In genomic region chr2:70333553-70333952, GRCm38 (mm10) we compare ENCODE assay signal across 14 mouse cellular contexts.
DNase-seq lines count a peak whose midpoint lies in the region; ATAC-seq lines count a peak whose summit lies in the region.
"Had no signal": no experiment of that assay in that cellular context is flagged by ENCODE, and none has a peak within 500 bp of the region (broad histone marks: within the 10 kb centered on the region; RNA-seq: fewer than 3 reads in every experiment).

No protein-coding gene starts in this region.

- no peaks in the 10 kb centered on the region for H3K27me3 ChIP-seq in intestine, embryonic 14.5 days (replicated peaks; ENCODE audit: control insufficient read depth, insufficient read depth, low read length)
- no peaks in the 10 kb centered on the region for H3K27me3 ChIP-seq in intestine, embryonic 15.5 days (replicated peaks)
- H3K27me3 ChIP-seq in lung, embryonic 15.5 days: no peaks in the 10 kb centered on the region
- H3K27me3 ChIP-seq in hindbrain, embryonic 10.5 days (ENCODE audit: insufficient read depth, poor library complexity, severe bottlenecking): no peaks in the 10 kb centered on the region

- no peak for DNase-seq in intestine, embryonic 14.5 days (ENCODE audit: low spot score)
- DNase-seq in Muller cell, postnatal 12 days (ENCODE audit: inconsistent ontology term): peak; percentile 11
- DNase-seq in adrenal gland, postnatal 10 days: peak; percentile 83
- DNase-seq in left cerebral cortex, postnatal 36 days (ENCODE audit: low spot score in 2 of 2): no peak
- no peak for DNase-seq in hindbrain, embryonic 10.5 days (ENCODE audit: low spot score)
- no peak for DNase-seq in right cerebral cortex, postnatal 14 days
- DNase-seq: cerebellum, adult 11-12 months; right cerebral cortex, postnatal 25 days had no signal

- no peaks in the 10 kb centered on the region for H3K9me3 ChIP-seq in intestine, embryonic 14.5 days (ENCODE audit: control insufficient read depth, low read length)
- no peaks in the 10 kb centered on the region for H3K9me3 ChIP-seq in intestine, embryonic 15.5 days
- no peaks in the 10 kb centered on the region for H3K9me3 ChIP-seq in lung, embryonic 15.5 days
- H3K9me3 ChIP-seq in hindbrain, embryonic 10.5 days: no peaks in the 10 kb centered on the region

- no peak for ATAC-seq in intestine, embryonic 14.5 days (replicated peaks; ENCODE audit: low FRiP score, low TSS enrichment, low read depth)
- no peak for ATAC-seq in intestine, embryonic 15.5 days
- no peak for ATAC-seq in lung, embryonic 15.5 days (ENCODE audit: borderline replicate concordance, extremely low read depth, low FRiP score, low TSS enrichment)
- ATAC-seq: CD4-positive, CD25-positive, alpha-beta regulatory T cell, adult 4 months had no signal

- WGBS in intestine, embryonic 14.5 days: 91% methylated on average over 6 of the region's 6 CpGs
- 90% methylated on average over 6 of the region's 6 CpGs for WGBS in intestine, embryonic 15.5 days
- 49% methylated on average over 6 of the region's 6 CpGs for WGBS in lung, embryonic 15.5 days
- WGBS in hindbrain, embryonic 10.5 days: 94% methylated on average over 6 of the region's 6 CpGs

- H3K4me2 ChIP-seq in intestine, embryonic 14.5 days (ENCODE audit: low read length): no peak overlapping the region
- H3K4me2 ChIP-seq in intestine, embryonic 15.5 days (replicated peaks): no peak overlapping the region
- no peak overlapping the region for H3K4me2 ChIP-seq in lung, embryonic 15.5 days
- H3K4me2 ChIP-seq: hindbrain, embryonic 14.5 days had no signal

- peak overlapping the region; percentile 57; the same call in 1 of the 2 replicates for H3K27ac ChIP-seq in intestine, embryonic 14.5 days (ENCODE audit: low read depth)
- no peak overlapping the region for H3K27ac ChIP-seq in intestine, embryonic 15.5 days
- H3K27ac ChIP-seq in lung, embryonic 15.5 days: 0 out of 2 replicates have a peak overlapping the region, but pooled peaks have one; percentile 13
- H3K27ac ChIP-seq in hindbrain, embryonic 10.5 days: no peak overlapping the region
- H3K27ac ChIP-seq: hindbrain, embryonic 14.5 days had no signal

- H3K4me3 ChIP-seq in intestine, embryonic 14.5 days (ENCODE audit: low read depth, low read length): no peak overlapping the region
- no peak overlapping the region for H3K4me3 ChIP-seq in intestine, embryonic 15.5 days (replicated peaks)
- no peak overlapping the region for H3K4me3 ChIP-seq in lung, embryonic 15.5 days
- H3K4me3 ChIP-seq in hindbrain, embryonic 10.5 days: no peak overlapping the region
- H3K4me3 ChIP-seq: erythroblast, embryonic 14.5 days; megakaryocyte, embryonic 14.5 days had no signal

- intact Hi-C loops in left cerebral cortex, postnatal 36 days (cut with DNase I): no loop called here

- H3K4me1 ChIP-seq in intestine, embryonic 14.5 days (replicated peaks; ENCODE audit: control insufficient read depth, insufficient read depth, low read length): peaks cover 23% of the 10 kb centered on the region
- peaks cover 19% of the 10 kb centered on the region for H3K4me1 ChIP-seq in intestine, embryonic 15.5 days (replicated peaks)
- H3K4me1 ChIP-seq in lung, embryonic 15.5 days: peaks cover 50% of the 10 kb centered on the region
- peaks cover 15% of the 10 kb centered on the region for H3K4me1 ChIP-seq in hindbrain, embryonic 10.5 days (replicated peaks)
- H3K4me1 ChIP-seq: megakaryocyte, embryonic 14.5 days had no signal

- no peaks in the 10 kb centered on the region for H3K36me3 ChIP-seq in intestine, embryonic 14.5 days (ENCODE audit: control insufficient read depth, insufficient read depth, low read length)
- no peaks in the 10 kb centered on the region for H3K36me3 ChIP-seq in intestine, embryonic 15.5 days
- H3K36me3 ChIP-seq in lung, embryonic 15.5 days: no peaks in the 10 kb centered on the region
- no peaks in the 10 kb centered on the region for H3K36me3 ChIP-seq in hindbrain, embryonic 10.5 days

- H3K9ac ChIP-seq in intestine, embryonic 14.5 days (ENCODE audit: low read length): no peak overlapping the region
- no peak overlapping the region for H3K9ac ChIP-seq in intestine, embryonic 15.5 days
- no peak overlapping the region for H3K9ac ChIP-seq in lung, embryonic 15.5 days
- H3K9ac ChIP-seq: hindbrain, embryonic 14.5 days had no signal

Comparison
In these comparisons a context has a peak if more than half of its experiments do, and no peak if none do; other contexts are left out.
1. H3K27ac ChIP-seq: peak in intestine, embryonic 14.5 days (single experiment) and lung, embryonic 15.5 days (single experiment); none in intestine, embryonic 15.5 days (single experiment) and hindbrain, embryonic 10.5 days (single experiment).
2. DNase-seq: peak in Muller cell, postnatal 12 days (single experiment) and adrenal gland, postnatal 10 days (single experiment); none in intestine, embryonic 14.5 days (single experiment), left cerebral cortex, postnatal 36 days (0 of 2), hindbrain, embryonic 10.5 days (single experiment) and right cerebral cortex, postnatal 14 days (single experiment).